ENCODE assay signal across 8 mouse cellular contexts in the genomic region with DNA sequence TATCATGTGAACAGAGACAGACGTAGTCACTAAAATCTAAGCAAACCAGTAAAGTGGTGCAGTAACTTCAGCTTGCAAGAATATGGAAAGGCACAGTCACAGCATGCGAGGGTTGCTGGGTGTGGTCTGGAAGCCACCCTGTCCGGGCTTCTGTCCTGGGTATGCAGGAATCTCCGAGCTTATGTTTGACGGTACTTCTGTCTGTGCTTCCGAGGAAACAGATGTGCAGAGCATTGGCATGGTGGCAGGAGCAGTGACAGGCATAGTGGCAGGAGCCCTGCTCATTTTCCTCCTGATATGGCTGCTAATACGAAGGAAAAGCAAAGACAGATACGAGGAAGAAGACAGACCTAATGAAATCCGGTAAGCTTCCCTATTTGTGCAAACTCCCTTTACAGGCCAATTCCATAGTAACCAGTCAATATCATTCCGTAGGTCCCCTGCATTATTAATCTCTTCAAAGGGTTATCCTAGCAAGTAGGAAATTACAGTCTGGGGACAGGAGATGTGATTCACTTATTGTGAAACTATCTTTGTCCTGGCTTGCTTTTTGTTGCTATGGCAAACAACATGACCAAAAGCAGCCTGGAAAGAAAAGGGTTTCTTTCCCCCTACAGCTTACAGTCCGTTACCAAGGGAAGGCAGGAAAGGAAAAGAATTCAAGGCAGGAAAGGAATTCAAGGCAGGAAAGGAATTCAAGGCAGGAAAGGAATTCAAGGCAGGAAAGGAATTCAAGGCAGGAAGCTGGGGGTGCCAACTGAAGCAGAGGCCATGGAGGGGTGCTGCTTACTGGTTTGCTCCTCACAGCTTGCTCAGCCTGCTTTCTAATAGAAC. TPM values are rescaled to one million over a fixed set of nuclear protein-coding genes. Genes with fewer than 3 reads are reported as not detected.
DNase-seq lines count a peak whose midpoint lies in the region; ATAC-seq lines count a peak whose summit lies in the region.

No protein-coding gene starts in this region.

- no peak overlapping the region for H3K4me2 ChIP-seq in kidney, embryonic 15.5 days
- no peak overlapping the region for H3K4me2 ChIP-seq in heart, embryonic 12.5 days
- H3K4me2 ChIP-seq in liver, embryonic 16.5 days (ENCODE audit: low read depth, low read length) = no peak overlapping the region

- DNase-seq in kidney, adult 8-10 months = no peak
- DNase-seq in Muller cell, postnatal 12 days (ENCODE audit: inconsistent ontology term) = peak; percentile 85
- DNase-seq in layer of hippocampus, postnatal 25 days (ENCODE audit: extremely low spot score in 1 of 2, low spot score in 1 of 2) = no peak
- DNase-seq in adrenal gland, postnatal 36 days = no peak

- H3K36me3 ChIP-seq in kidney, embryonic 15.5 days = peaks cover 7% of the 10 kb centered on the region; the same call in 1 of the 2 replicates
- H3K36me3 ChIP-seq in heart, embryonic 12.5 days = no peaks in the 10 kb centered on the region
- H3K36me3 ChIP-seq in liver, embryonic 16.5 days (ENCODE audit: control insufficient read depth, insufficient read depth) = no peaks in the 10 kb centered on the region

- peaks cover 40% of the 10 kb centered on the region for H3K4me1 ChIP-seq in kidney, embryonic 15.5 days
- peaks cover 38% of the 10 kb centered on the region for H3K4me1 ChIP-seq in heart, embryonic 12.5 days (replicated peaks)
- peaks cover 2% of the 10 kb centered on the region; the same call in 1 of the 2 replicates for H3K4me1 ChIP-seq in liver, embryonic 16.5 days (ENCODE audit: control insufficient read depth, low read depth, low read length)

- no peak overlapping the region for H3K4me3 ChIP-seq in kidney, embryonic 15.5 days (replicated peaks)
- no peak overlapping the region for H3K4me3 ChIP-seq in heart, embryonic 12.5 days
- no peak overlapping the region for H3K4me3 ChIP-seq in liver, embryonic 16.5 days (ENCODE audit: low read depth, low read length)

- no peak for ATAC-seq in kidney, embryonic 15.5 days (replicated peaks; ENCODE audit: low FRiP score)
- no peak for ATAC-seq in heart, embryonic 12.5 days (ENCODE audit: insufficient number of reproducible peaks, low FRiP score)
- no peak for ATAC-seq in liver, embryonic 16.5 days (ENCODE audit: low read depth)
- ATAC-seq in megakaryocyte progenitor cell, adult 5-6 weeks (replicated peaks; ENCODE audit: poor library complexity) = no peak

- H3K9ac ChIP-seq in kidney, embryonic 15.5 days = no peak overlapping the region
- no peak overlapping the region for H3K9ac ChIP-seq in heart, embryonic 12.5 days
- H3K9ac ChIP-seq in liver, embryonic 16.5 days (ENCODE audit: low read depth, low read length) = no peak overlapping the region

- WGBS in kidney, embryonic 15.5 days = 80% methylated on average over 11 of the region's 11 CpGs
- 65% methylated on average over 11 of the region's 11 CpGs for WGBS in heart, embryonic 12.5 days
- WGBS in liver, embryonic 16.5 days (ENCODE audit: insufficient replicate concordance) = 49% methylated on average over 11 of the region's 11 CpGs

- no peaks in the 10 kb centered on the region for H3K9me3 ChIP-seq in kidney, embryonic 15.5 days (replicated peaks)
- no peaks in the 10 kb centered on the region for H3K9me3 ChIP-seq in heart, embryonic 12.5 days (replicated peaks)
- H3K9me3 ChIP-seq in liver, embryonic 16.5 days (replicated peaks; ENCODE audit: control insufficient read depth, low read length) = no peaks in the 10 kb centered on the region

- no peaks in the 10 kb centered on the region for H3K27me3 ChIP-seq in kidney, embryonic 15.5 days
- no peaks in the 10 kb centered on the region for H3K27me3 ChIP-seq in heart, embryonic 12.5 days (replicated peaks)
- H3K27me3 ChIP-seq in liver, embryonic 16.5 days (ENCODE audit: control insufficient read depth, insufficient read depth, low read depth, low read length) = peaks cover 3% of the 10 kb centered on the region

- H3K27ac ChIP-seq in kidney, embryonic 15.5 days = peak overlapping the region; percentile 85
- H3K27ac ChIP-seq in heart, embryonic 12.5 days (ENCODE audit: poor library complexity, severe bottlenecking) = peak overlapping the region; percentile 70; the same call in 1 of the 2 replicates
- peak overlapping the region; percentile 16; the same call in 1 of the 2 replicates for H3K27ac ChIP-seq in liver, embryonic 16.5 days (ENCODE audit: low read length)

RNA-seq across cellular contexts. Expression of a gene that starts 19.7 kb away (rescaled TPM):
- polyA plus RNA-seq in kidney, embryonic 15.5 days (2015; fragmentation: Nextera tagmentation; extraction: Ambion mirVana) = 2,873 and 3,000 TPM in 2 replicates
- 2,193 and 2,206 TPM in 2 replicates for polyA plus RNA-seq in heart, embryonic 12.5 days (2016; fragmentation: Nextera tagmentation; extraction: Ambion mirVana)
- polyA plus RNA-seq in liver, embryonic 16.5 days (2015; fragmentation: Nextera tagmentation; extraction: Ambion mirVana) = 981 and 995 TPM in 2 replicates
- total RNA-seq in layer of hippocampus, postnatal 25 days (2021) = 1,000 to 10,000 TPM; 2,114 to 2,470 TPM
- total RNA-seq in adrenal gland, postnatal 36 days (2021) = 1,000 to 10,000 TPM; 1,561 to 3,265 TPM
- total RNA-seq in megakaryocyte progenitor cell, adult 5-6 weeks (2015) = 3,635 and 4,207 TPM in 2 replicates
- 4,709 and 5,125 TPM in 2 replicates for total RNA-seq in megakaryocyte progenitor cell, adult 5-6 weeks (2017)

Comparison
In these comparisons a context has a peak if more than half of its experiments do, and no peak if none do; other contexts are left out.
1. H3K27ac ChIP-seq: peak in every context shown above with its lines; median percentile 85 in kidney, embryonic 15.5 days; 70 in heart, embryonic 12.5 days; 16 in liver, embryonic 16.5 days.